Mouse (Mus musculus) heart, adult 2 months (tissue): ENCODE measurements around the gene Agbl4. TPM values are rescaled to one million over a fixed set of nuclear protein-coding genes. Genes with fewer than 3 reads are reported as not detected.

Experiments used
- DNase-seq, 2 experiments: peaks; one replicate each; pipeline ENCODE4 v3.0.0; 2021
- H3K27ac ChIP-seq: fragments of 200-600 bp; 2 replicates; pipeline ENCODE4 v1.8.1; 2022
- H3K27me3 ChIP-seq: fragments of 200-500 bp; 2 replicates; pipeline ENCODE4 v1.6.1; 2012; ENCODE audit warnings: mild to moderate bottlenecking, low read length, inconsistent platforms, mixed read lengths; ENCODE audit not compliant: control insufficient read depth, insufficient read depth
- H3K36me3 ChIP-seq: fragments of 200-500 bp; 2 replicates; pipeline ENCODE4 v1.6.1; 2012; ENCODE audit warnings: low read length, inconsistent platforms; ENCODE audit not compliant: control insufficient read depth, insufficient read depth
- H3K4me1 ChIP-seq: fragments of 200-500 bp; 2 replicates; pipeline ENCODE4 v1.6.1; 2011; ENCODE audit warnings: low read length; ENCODE audit not compliant: control insufficient read depth, insufficient read depth
- H3K4me3 ChIP-seq: fragments of 200-600 bp; 2 replicates; pipeline ENCODE4 v1.8.1; 2022
- H3K79me2 ChIP-seq: fragments of 200-500 bp; replicated peaks from 2 replicates; pipeline ENCODE4 v1.6.1; 2012; ENCODE audit warnings: mild to moderate bottlenecking, inconsistent platforms, low read length, moderate library complexity, mixed read lengths; ENCODE audit not compliant: control insufficient read depth, insufficient read depth
- H3K9ac ChIP-seq: fragments of 200-500 bp; 2 replicates; pipeline ENCODE4 v1.6.1; 2012; ENCODE audit warnings: low read depth, mild to moderate bottlenecking, control low read depth, inconsistent platforms, low read length, mixed read lengths
- CTCF ChIP-seq: fragments of 200-600 bp; IDR thresholded peaks from 2 replicates; pipeline ENCODE4 v1.8.1; 2022; ENCODE audit warnings: antibody characterized with exemption, mild to moderate bottlenecking, moderate library complexity
- EP300 ChIP-seq: fragments of 200-500 bp; IDR thresholded peaks from 2 replicates; pipeline ENCODE4 v1.6.1; 2011; ENCODE audit warnings: low read depth, low read length, control low read depth; ENCODE audit not compliant: insufficient read depth
- POLR2A ChIP-seq: fragments of 200-500 bp; IDR thresholded peaks from 2 replicates; pipeline ENCODE4 v1.6.1; 2011; ENCODE audit warnings: mild to moderate bottlenecking, low read depth, low read length, control low read depth; ENCODE audit not compliant: insufficient read depth
- WGBS: fragments of 180-500 bp; shearing (Covaris S2); methylation state at CpG from one replicate; pipeline ENCODE4 v1.1.7; 2018; 5-methylcytosine and 5-hydroxymethylcytosine counted together
- intact Hi-C: fragments of 180-260 bp; cut with DNase I; formaldehyde crosslinking; loops from one replicate; pipeline ENCODE4 v1.15.1; 2025
- polyA plus RNA-seq: library from polyadenylated mRNA; depleted of rRNA; stranded (reverse); fragments of >200 nt; gene quantifications from 2 replicates; pipeline ENCODE4 v1.2.3, GENCODE M21; 2012
- total RNA-seq, 2 experiments: library from RNA; stranded (reverse); gene quantifications; 2 replicates each; pipeline ENCODE4 v1.2.3; 2021

Agbl4 gene
- total and polyA plus RNA-seq, 3 experiments: 0.08 to 0.39 (median 0.30) TPM

- Histone ChIP-seq H3K36me3 (no peaks in the 10 kb centered on the region), H3K27me3 (no peaks in the 10 kb centered on the region), H3K9ac (no peak overlapping the region), H3K79me2 (no peaks in the 10 kb centered on the region), H3K27ac (no peak overlapping the region), H3K4me1 (no peaks in the 10 kb centered on the region), H3K4me3 (no peak overlapping the region)
- 82% methylated on average over 2 of the region's 2 CpGs for WGBS
- intact Hi-C loops: no loop called here
- DNase-seq: no peak
- TF ChIP-seq CTCF: no peak
- TF ChIP-seq POLR2A: no peak
- TF ChIP-seq EP300: no peak
These were observed 1205.7 kb downstream of the Agbl4 start for GRCm38 (mm10) chr4:111603194-111603593.

- Histone ChIP-seq H3K9ac (no peak overlapping the region), H3K4me1 (no peaks in the 10 kb centered on the region), H3K36me3 (no peaks in the 10 kb centered on the region), H3K4me3 (no peak overlapping the region), H3K27me3 (no peaks in the 10 kb centered on the region), H3K27ac (no peak overlapping the region), H3K79me2 (no peaks in the 10 kb centered on the region)
- intact Hi-C loops: no loop called here
- 87% methylated on average over 8 of the region's 8 CpGs for WGBS
- TF ChIP-seq EP300: no peak
- no peak for TF ChIP-seq POLR2A
- TF ChIP-seq CTCF: no peak
- DNase-seq: no peak
These were observed 1210.5 kb downstream of the Agbl4 start for GRCm38 (mm10) chr4:111607826-111608500.

- TF ChIP-seq EP300 (no peak), CTCF (no peak), POLR2A (no peak)
- Histone ChIP-seq H3K9ac (no peak overlapping the region), H3K36me3 (no peaks in the 10 kb centered on the region), H3K79me2 (no peaks in the 10 kb centered on the region), H3K4me3 (no peak overlapping the region), H3K27ac (no peak overlapping the region), H3K4me1 (no peaks in the 10 kb centered on the region; the same call in 1 of the 2 replicates), H3K27me3 (no peaks in the 10 kb centered on the region)
- 37% methylated on average over 2 of the region's 2 CpGs for WGBS
- intact Hi-C loops: loop anchor here (1.0 kb wide), 1 partner anchor 126 kb away; no protein-coding TSS in a partner anchor
- DNase-seq: no peak
These were observed 1224.4 kb downstream of the Agbl4 start for GRCm38 (mm10) chr4:111621865-111622264.

GRCm38 (mm10) chr4:111624914-111625313 is 1227.5 kb downstream of the Agbl4 start:
- TF ChIP-seq EP300 (no peak), CTCF (no peak), POLR2A (no peak)
- Histone ChIP-seq H3K4me3 (no peak overlapping the region), H3K27ac (no peak overlapping the region), H3K79me2 (no peaks in the 10 kb centered on the region), H3K4me1 (no peaks in the 10 kb centered on the region; the same call in 1 of the 2 replicates), H3K27me3 (no peaks in the 10 kb centered on the region; the same call in 1 of the 2 replicates), H3K9ac (no peak overlapping the region), H3K36me3 (no peaks in the 10 kb centered on the region)
- 53% methylated on average over 5 of the region's 5 CpGs for WGBS
- peak; percentile 23 to 30 for DNase-seq
- intact Hi-C loops: no loop called here

GRCm38 (mm10) chr4:111626118-111626830 is 1228.8 kb downstream of the Agbl4 start:
- no peak for TF ChIP-seq EP300
- no peak; the same call in none of the 2 replicates for TF ChIP-seq CTCF
- TF ChIP-seq POLR2A: no peak
- Histone ChIP-seq H3K79me2 (no peaks in the 10 kb centered on the region), H3K4me1 (no peaks in the 10 kb centered on the region; the same call in 1 of the 2 replicates), H3K9ac (no peak overlapping the region), H3K36me3 (no peaks in the 10 kb centered on the region), H3K27me3 (no peaks in the 10 kb centered on the region; the same call in 1 of the 2 replicates), H3K27ac (no peak overlapping the region), H3K4me3 (no peak overlapping the region)
- WGBS: 31% methylated on average over 8 of the region's 8 CpGs
- peak; percentile 43 to 76 for DNase-seq
- intact Hi-C loops: loop anchor here (1.0 to 2.0 kb wide), 3 partner anchors 130 to 1575 kb away; no protein-coding TSS in a partner anchor

- H3K4me3 ChIP-seq: no peak overlapping the region
- 79% methylated on average over 1 of the region's 1 CpGs for WGBS
- H3K27me3 ChIP-seq: no peaks in the 10 kb centered on the region; the same call in 1 of the 2 replicates
- intact Hi-C loops: no loop called here
- no peak overlapping the region for H3K9ac ChIP-seq
- TF ChIP-seq EP300 (no peak), POLR2A (no peak), CTCF (no peak)
- no peak for DNase-seq
- H3K4me1 ChIP-seq: no peaks in the 10 kb centered on the region
- no peaks in the 10 kb centered on the region for H3K79me2 ChIP-seq
- no peaks in the 10 kb centered on the region for H3K36me3 ChIP-seq
- H3K27ac ChIP-seq: no peak overlapping the region
These were observed 1235.2 kb downstream of the Agbl4 start for GRCm38 (mm10) chr4:111632615-111633014.
